Mouse (Mus musculus) heart, adult 18-20 months (tissue): ENCODE data around the gene Slc9a3r1. TPM values are rescaled to one million over a fixed set of nuclear protein-coding genes. Genes with fewer than 3 reads are reported as not detected.
A peak's percentile ranks its signal among the peaks of the same experiment; 100 is the strongest.

Experiments
- DNase-seq, 2 experiments: peaks; one replicate each; pipeline ENCODE4 v3.0.0; 2021 to 2022; ENCODE audit warnings: mixed read lengths in 1 of 2
- long read RNA-seq, 2 experiments: library from polyadenylated mRNA; stranded (forward); transcript quantifications; one replicate each; pipeline ENCODE4 v2.0.0; 2021
- total RNA-seq, 2 experiments: library from RNA; stranded (reverse); gene quantifications; 2 replicates each; pipeline ENCODE4 v1.2.3; 2021

Gene Slc9a3r1
- 1 to 10 TPM; 7.7 to 9.1 TPM for total RNA-seq
- long read RNA-seq, experiment 1, partial matches to known transcripts: 0 of 5 reads
- long read RNA-seq, experiment 1, other reads (novel, unspliced or antisense): 1 of 5 reads
- long read RNA-seq, experiment 2, partial matches to known transcripts: 0 of 1 reads
- long read RNA-seq, experiment 2, other reads (novel, unspliced or antisense): 0 of 1 reads

DNA sequence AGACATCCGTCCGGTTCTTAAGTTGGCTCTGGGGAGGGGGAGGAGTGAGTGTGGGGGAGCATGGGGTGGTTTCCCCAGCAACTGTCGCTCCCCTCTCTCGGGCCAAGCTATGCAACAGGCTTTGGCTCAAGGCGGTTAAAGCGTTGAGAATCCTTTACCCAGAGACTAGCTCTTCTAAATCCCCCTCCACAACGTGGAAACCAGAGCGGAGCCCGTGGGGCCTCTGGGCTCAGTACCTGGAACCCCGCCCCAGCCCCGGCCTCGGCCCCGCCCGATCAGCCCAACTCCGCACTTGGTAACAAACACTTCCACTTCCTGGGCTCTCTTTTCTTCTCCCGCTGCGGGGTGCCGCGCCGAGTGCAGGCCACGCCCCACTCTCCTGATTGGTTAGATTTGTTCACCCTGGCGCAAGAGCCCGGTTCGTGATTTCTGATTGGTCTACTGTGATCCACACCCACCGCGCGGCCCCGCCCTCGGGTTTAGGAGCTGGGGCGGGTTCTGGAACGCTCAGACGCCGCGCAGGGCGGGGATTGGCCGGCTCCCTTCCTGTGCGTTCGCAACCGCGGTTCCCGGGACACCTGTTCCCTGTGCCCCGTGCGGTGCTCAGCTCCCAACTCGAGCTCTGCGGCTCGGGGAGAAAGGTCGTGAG is at the start of gene Slc9a3r1:
Slc9a3r1 (plus strand) TSS at position 510 of the 649 bp plus-strand sequence.
- peak; percentile 99 for DNase-seq

DNA sequence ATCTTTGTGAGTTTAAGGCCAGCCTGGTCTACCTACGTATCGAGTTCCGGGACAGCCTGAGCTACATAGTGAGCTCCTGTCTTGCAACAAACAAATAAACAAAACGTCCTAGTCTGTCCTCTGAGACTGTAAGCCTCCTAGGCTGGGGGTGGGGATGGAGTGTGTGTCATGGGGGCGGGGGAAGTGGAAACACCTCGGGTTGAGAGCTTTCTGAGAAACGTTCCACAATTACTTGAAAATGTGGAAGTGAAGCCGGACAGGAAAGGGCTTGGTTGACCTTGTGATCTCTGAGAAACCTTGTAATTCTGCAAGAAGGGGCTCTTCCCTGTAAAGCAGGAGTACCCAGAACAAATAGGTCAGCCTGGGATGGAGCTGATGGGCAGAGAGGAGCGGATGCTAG is 43.7 kb upstream of the Slc9a3r1 start:
- DNase-seq: no peak

DNA sequence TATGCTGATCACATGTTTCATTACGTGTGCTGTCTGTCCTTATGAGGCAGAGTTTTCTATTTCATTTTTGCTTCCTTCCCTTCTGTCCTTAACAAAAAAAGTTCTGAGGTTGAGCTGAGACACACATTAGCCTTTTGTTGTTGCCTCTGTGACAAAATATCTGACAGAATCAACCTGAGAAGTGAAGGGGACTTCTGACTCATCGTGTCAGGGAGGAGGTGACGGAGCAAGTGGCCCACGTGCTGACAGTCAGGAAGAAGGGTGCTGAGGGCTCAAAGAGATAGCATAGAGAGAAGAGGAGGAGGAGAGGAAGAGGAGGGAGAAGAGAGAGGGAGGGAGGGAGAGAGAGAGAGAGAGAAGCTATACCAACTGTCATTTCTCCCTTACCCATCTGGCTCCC is 34.7 kb upstream of the Slc9a3r1 start:
- no peak for DNase-seq

- DNase-seq: no peak
These were observed 33.5 kb upstream of the Slc9a3r1 start for GRCm38 (mm10) chr11:115129508-115130126.

DNA sequence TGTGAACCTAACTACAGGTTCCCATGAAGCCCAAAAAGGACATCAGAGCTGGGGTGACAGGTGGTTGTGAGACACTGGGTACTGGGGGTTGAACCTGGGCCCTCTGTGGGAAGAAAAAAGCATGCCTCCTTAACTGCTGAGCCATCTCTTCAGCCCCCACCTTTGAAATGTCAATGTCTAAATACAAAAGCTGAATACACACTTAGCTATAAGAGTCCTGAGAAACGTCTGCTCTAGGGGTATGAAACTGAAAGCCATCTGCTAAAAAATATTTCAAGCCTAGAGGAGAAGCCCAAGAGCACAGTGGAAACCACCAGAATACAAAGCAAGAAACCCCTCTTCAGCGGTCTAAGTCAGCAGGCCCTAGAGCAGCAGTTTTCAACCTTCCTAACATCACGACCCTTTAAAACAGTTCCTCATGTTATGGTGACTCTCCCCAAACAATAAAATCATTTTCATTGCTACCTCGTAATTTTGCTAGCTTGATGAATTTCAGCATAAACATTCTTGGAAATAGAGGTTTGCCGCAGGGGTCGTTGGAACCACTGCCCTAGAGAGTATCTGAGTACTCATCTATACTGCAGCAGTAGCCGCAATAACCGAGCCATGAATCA is 31.3 kb upstream of the Slc9a3r1 start:
- DNase-seq: no peak

DNA sequence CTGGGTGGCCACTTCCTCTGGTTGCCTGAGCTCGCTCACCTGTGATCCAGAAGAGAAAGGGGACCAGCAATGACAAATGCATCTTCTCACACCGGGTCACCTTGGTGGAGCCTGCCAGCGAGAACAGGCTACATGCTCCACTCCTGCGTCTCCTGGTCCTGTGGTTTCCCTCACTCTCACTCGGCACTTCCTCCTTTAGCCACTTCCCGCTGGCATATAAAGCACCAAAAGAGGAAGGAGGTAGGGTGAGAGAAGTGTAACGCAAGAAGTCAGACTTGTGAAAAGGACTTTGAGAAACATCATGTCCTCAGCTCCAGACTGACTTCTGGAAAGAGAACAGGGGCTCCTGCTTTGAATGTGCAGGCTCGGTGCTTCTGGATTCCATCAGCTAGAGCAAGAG is 29.3 kb upstream of the Slc9a3r1 start, which contains the start of gene Cd300lf:
Cd300lf (minus strand) TSS at position 193 of the 400 bp plus-strand sequence.
- DNase-seq: peak; percentile 23 to 68

GRCm38 (mm10) chr11:115138597-115139262 is 24.4 kb upstream of the Slc9a3r1 start:
- DNase-seq: no peak

DNA sequence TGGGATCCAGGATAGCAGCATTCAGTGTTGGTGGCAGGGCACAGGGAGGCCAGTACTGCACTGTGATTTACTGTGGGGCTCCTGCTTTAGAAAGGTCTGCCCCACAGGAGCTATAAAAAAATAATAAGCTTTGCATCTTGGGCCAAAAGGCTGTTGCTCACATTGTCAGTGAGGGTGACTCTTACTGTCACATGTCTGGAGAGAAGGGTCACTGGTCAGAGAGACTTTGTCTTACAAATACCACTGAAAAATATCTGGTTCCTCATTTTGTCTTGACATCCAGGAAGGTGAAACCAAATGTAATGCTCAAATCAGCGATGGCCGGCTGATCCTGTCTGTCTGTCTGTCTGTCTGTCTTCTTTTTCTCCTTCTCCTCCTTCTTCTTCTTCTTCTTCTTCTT is 21.2 kb upstream of the Slc9a3r1 start:
- DNase-seq: no peak

GRCm38 (mm10) chr11:115147813-115148212 is 15.3 kb upstream of the Slc9a3r1 start:
- DNase-seq: no peak

DNA sequence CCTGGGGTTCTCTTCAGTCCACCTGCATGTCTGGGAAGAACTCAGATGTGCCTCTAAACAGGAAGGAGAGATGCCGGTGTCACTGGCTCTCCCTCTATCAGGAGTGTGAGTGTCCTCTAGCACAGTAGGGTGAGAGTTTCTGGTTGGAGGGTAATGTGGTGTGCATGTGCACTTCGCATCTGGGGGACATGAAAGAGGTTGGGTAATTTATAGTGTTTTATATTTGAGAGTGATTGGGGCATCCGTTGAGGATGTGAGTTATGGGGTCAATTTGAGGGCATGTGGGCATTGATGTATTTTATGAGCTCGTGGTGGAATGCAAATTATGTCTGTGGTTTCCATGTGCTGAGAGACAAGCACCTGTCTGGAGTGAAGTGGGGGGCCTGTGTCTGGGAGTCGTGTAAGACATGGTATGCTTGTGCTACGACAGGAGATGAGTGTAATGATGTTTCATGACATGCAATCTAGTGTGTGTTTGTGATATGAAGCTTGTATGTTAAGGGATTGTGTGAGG is 12.3 kb upstream of the Slc9a3r1 start:
- no peak for DNase-seq

DNA sequence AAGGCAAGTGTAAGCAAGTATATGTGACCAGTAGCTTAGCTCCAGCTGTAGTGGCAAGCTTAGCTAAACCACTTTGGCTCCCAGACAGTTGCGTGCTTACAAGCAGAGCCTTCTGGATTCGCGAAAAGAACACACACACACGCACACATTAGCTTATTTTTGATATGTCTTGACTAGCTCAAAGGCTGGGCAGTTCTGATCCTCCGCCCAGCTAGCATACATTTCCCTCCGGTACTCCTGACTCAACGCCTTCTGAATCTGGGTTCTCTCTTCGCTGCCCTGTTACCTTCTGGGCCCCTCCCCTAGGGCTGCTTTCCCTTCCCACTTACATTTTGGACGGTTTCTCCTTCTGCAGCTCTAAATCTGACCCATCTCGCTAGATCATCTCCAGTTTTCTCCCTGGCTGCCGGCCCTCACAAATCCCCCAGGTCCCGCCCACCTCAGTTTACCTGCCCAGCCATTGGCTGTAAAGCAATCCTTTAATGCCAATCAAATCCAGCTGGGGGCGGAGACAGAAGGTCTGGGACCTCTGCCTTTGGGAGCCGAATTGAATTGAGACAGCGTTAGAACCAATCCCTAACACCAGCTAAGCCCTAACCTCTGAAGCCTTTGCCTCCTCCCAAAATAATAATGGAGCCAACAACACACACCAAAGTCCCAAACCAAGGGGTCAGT is 11.2 kb upstream of the Slc9a3r1 start:
- DNase-seq: peak; percentile 40 to 69

DNA sequence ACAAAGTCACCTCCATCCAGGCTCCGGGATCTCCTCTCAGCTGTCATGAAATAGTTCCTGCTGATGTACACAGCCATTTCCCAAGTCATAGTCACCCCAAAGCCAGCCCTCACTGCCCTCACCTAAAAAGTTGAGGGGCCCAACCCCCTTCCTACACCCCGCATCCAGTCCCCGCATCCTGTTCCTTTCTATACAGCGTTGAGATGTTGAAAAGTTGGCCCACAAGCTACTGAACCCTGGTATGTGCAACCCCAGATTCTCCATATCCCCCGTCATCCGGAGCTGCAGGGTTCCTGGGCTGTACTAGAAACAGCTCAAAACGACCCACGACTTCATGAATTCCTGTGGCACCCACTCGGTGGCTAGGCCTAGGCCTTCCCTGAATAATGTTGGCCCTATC is 10.1 kb upstream of the Slc9a3r1 start:
- DNase-seq: no peak

- DNase-seq: peak; percentile 83
These were observed 9.3 kb upstream of the Slc9a3r1 start for GRCm38 (mm10) chr11:115153699-115154292.

DNA sequence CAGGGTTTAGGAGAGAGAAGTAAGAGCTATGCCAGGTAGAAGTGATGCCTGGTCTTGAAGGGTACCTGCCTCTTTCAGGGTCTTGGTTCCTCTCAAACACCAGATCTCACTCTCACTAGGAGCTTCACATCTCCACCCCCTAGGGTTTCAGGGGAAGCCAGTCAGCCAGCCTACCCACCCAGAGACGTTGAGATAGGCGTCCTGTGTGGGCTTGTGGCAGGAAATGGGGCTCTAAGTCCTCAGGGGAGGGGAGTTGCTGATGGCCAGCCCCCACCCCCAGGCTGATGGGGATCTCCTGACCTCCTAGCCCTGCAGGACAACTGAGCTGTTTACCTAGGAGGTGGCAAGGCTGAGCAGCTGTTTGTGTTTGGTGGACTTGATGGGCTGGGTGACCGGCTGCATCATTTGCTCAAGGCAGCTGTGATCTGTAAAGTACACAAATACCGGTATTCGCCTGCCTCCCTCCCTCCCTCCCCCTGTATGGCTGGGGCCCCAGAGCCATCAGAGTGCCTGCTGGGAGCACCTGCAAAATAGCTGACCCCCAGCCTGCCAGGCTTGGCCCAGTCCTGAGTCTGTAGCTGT is 8.0 kb upstream of the Slc9a3r1 start:
- DNase-seq: peak in 1 of 2 experiments; percentile 5

GRCm38 (mm10) chr11:115157933-115158719 is 5.0 kb upstream of the Slc9a3r1 start:
- DNase-seq: peak in 1 of 2 experiments; percentile 12

- DNase-seq: peak; percentile 74 to 90
These were observed 2.9 kb upstream of the Slc9a3r1 start for GRCm38 (mm10) chr11:115160016-115160797.

DNA sequence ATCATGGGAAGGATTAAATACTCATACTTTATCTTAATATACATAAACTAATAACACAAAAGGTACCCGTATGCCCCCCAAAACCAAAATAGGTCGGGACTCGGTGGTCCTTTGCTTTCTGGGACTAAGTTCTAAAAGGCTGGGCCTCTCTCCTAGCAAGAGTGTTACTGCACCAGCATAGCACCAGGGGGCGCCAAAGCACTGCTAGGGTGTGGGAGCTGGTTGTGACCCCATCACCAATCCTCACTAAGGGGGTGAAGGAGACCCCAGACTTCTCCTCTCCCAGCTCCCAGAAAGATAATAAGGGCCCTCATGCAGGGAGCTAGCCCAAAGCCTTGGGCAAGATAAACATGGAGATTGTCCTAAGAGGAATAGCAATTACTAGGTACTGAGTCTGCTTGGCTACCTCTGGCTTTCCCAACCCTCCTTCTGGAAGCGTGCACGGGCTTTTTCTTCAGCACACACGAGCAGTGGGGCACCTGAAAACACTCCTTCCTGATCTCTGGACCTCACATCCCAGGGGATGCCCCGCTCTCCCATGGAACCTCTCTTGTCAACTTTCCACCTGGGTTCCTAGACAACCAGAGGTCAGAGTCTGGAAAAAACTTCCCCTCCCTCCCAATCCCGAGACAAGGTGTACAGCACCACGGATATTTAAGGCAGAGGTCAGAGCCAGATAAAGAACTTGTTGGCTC is 2.1 kb upstream of the Slc9a3r1 start:
- peak; percentile 78 to 93 for DNase-seq

- DNase-seq: peak; percentile 38 to 46
These were observed 1.4 kb upstream of the Slc9a3r1 start for GRCm38 (mm10) chr11:115161578-115162204.
